Mouse (Mus musculus): Measurements from ENCODE around the gene Ms4a15.

Gene Ms4a15

DNA sequence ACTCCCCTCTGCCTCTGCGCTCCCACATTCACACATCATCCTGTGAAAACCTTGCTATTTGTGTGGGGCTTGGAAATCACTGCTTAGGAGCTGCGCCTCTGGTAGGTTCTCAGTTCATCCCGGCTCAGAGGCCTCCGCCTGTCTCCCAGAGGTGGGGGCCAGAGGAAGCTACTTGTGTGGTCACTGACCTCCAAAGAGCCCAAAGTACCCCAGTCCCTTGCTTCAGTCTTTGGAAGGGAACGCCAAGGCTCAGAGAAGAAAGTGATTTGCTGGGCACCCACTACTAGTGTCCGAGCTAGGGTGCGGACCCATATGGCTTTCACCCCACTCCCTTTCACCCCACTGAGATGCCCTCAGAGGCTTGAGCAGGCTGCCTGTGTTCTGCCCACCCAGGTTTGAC, at the start of gene Ms4a15:
Gene Ms4a15 (minus strand): TSS at position 101 of the 400 bp plus-strand sequence.
- H3K4me3 ChIP-seq (replicated peaks; ENCODE audit: low read length), result no peak within 1 kb of the TSS
- TF ChIP-seq NANOG (IDR thresholded peaks at IDR 0.05; ENCODE audit: borderline replicate concordance, low read length) (no peak), POU5F1 (IDR thresholded peaks at IDR 0.05; ENCODE audit: borderline replicate concordance, low read length) (no peak), CTCF (conservative IDR thresholded peaks at IDR 0.05; ENCODE audit: low read length) (no peak)
- H3K36me3 ChIP-seq (ENCODE audit: insufficient read depth, low read length), result no peaks in the 10 kb centered on the region
- peaks cover 7% of the 10 kb centered on the region for H3K4me1 ChIP-seq (replicated peaks; ENCODE audit: low read depth, low read length)
- H3K27me3 ChIP-seq (ENCODE audit: insufficient read depth, low read length), result peaks cover 15% of the 10 kb centered on the region
- no peaks in the 10 kb centered on the region for H3K9me3 ChIP-seq (ENCODE audit: low read length)

DNA sequence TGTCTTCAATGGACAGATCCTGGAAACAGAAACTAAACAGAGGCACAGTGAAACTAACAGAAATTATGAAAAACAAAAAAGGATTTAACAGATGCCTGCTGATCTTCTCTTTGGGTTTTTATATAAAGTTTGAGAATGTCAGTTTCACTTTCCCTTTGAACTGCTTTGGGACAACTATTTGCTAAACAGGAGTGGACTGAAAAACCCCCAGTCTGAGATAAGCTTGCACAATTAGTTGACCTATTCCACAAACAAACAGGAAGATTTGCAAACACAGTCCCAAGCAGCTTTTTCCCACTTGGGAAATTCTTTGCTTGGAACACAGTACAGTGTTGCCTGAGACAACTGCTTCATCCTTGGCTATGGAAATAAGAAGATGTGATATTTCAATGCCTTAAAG, 44.5 kb upstream of the Ms4a15 start:
- Histone ChIP-seq H3K4me3 (replicated peaks; ENCODE audit: low read length) (no peak overlapping the region), H3K9me3 (ENCODE audit: low read length) (peaks cover 44% of the 10 kb centered on the region), H3K27me3 (ENCODE audit: insufficient read depth, low read length) (no peaks in the 10 kb centered on the region), H3K36me3 (ENCODE audit: insufficient read depth, low read length) (no peaks in the 10 kb centered on the region), H3K4me1 (replicated peaks; ENCODE audit: low read depth, low read length) (no peaks in the 10 kb centered on the region)
- TF ChIP-seq CTCF (conservative IDR thresholded peaks at IDR 0.05; ENCODE audit: low read length) (no peak), POU5F1 (IDR thresholded peaks at IDR 0.05; ENCODE audit: borderline replicate concordance, low read length) (no peak), NANOG (IDR thresholded peaks at IDR 0.05; ENCODE audit: borderline replicate concordance, low read length) (no peak)

DNA sequence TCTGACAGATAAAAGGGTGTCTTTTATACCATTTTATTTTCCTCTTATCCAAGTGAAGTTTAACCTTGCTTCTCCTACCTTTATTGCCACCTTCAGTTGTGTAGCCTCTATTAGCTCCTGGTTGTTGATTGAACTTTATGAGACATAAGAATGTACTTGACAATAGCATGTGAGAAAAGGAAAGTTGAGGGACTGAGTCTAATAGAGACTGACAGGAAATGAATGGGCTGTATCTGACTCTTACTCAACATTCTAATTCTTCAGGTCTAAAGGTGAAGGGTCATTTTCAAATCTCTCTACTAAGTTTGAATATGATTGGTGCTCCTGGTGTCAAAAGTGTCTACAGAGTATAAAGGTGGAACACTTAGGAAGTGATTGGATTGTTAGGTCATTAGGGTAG, 29.3 kb upstream of the Ms4a15 start:
- H3K36me3 ChIP-seq (ENCODE audit: insufficient read depth, low read length), result no peaks in the 10 kb centered on the region
- no peak overlapping the region for H3K4me3 ChIP-seq (replicated peaks; ENCODE audit: low read length)
- H3K4me1 ChIP-seq (replicated peaks; ENCODE audit: low read depth, low read length), result peaks cover 5% of the 10 kb centered on the region; the same call in 1 of the 2 replicates
- H3K9me3 ChIP-seq (ENCODE audit: low read length), result peaks cover 4% of the 10 kb centered on the region
- TF ChIP-seq POU5F1 (IDR thresholded peaks at IDR 0.05; ENCODE audit: borderline replicate concordance, low read length), result no peak
- TF ChIP-seq NANOG (IDR thresholded peaks at IDR 0.05; ENCODE audit: borderline replicate concordance, low read length), result no peak
- TF ChIP-seq CTCF (conservative IDR thresholded peaks at IDR 0.05; ENCODE audit: low read length), result no peak
- 0 out of 2 replicates have a peak, but pooled peaks cover 2% of the 10 kb centered on the region for H3K27me3 ChIP-seq (ENCODE audit: insufficient read depth, low read length)

DNA sequence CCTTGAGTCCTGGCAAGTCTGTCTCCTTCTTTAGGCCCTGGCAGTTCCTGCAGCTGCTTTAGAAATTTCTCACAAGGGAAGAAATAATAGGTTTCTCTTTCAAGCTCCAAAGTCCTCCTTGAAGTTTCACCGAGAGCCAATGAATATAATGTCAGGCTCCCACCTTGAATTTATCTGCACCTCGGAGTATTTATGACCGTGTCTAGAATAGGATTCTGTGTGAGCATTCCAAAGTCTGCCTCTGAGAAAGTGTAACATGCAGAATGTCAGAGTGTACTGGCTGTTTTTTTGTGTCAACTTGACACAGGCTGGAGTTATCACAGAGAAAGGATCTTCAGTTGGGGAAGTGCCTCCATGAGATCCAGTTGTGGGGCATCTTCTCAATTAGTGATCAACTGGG, 24.8 kb upstream of the Ms4a15 start, which contains the start of gene Ms4a18:
Gene Ms4a18 (minus strand): TSS at position 141 of the 400 bp plus-strand sequence.
- H3K27me3 ChIP-seq (ENCODE audit: insufficient read depth, low read length), result 0 out of 2 replicates have a peak, but pooled peaks cover 2% of the 10 kb centered on the region
- TF ChIP-seq NANOG (IDR thresholded peaks at IDR 0.05; ENCODE audit: borderline replicate concordance, low read length) (no peak), CTCF (conservative IDR thresholded peaks at IDR 0.05; ENCODE audit: low read length) (no peak), POU5F1 (IDR thresholded peaks at IDR 0.05; ENCODE audit: borderline replicate concordance, low read length) (no peak)
- H3K4me1 ChIP-seq (replicated peaks; ENCODE audit: low read depth, low read length), result peaks cover 5% of the 10 kb centered on the region; the same call in 1 of the 2 replicates
- peaks cover 4% of the 10 kb centered on the region for H3K9me3 ChIP-seq (ENCODE audit: low read length)
- H3K4me3 ChIP-seq (replicated peaks; ENCODE audit: low read length), result no peak within 1 kb of the TSS
- no peaks in the 10 kb centered on the region for H3K36me3 ChIP-seq (ENCODE audit: insufficient read depth, low read length)

DNA sequence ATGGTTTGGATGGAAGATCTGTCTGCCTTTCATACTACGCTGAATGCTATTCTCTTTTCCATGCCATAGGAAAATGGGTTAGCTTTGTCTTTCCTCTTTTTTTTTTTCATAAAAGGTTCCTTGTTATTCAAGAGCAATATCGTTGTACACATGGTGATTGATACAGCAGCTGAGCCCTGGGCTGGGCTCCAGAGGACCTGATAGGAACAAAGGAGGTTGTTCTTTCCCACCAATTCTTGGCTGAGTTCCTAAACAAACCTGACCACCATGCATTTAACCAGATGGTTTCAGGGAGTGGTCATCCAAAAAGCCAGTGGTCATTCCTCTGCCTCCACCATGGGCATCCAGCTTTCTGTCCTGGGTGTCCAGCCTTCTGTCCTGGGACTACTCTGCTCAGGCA, 24.2 kb upstream of the Ms4a15 start:
- Histone ChIP-seq H3K9me3 (ENCODE audit: low read length) (peaks cover 4% of the 10 kb centered on the region), H3K4me3 (replicated peaks; ENCODE audit: low read length) (no peak overlapping the region), H3K27me3 (ENCODE audit: insufficient read depth, low read length) (0 out of 2 replicates have a peak, but pooled peaks cover 2% of the 10 kb centered on the region), H3K4me1 (replicated peaks; ENCODE audit: low read depth, low read length) (peaks cover 5% of the 10 kb centered on the region; the same call in 1 of the 2 replicates), H3K36me3 (ENCODE audit: insufficient read depth, low read length) (no peaks in the 10 kb centered on the region)
- TF ChIP-seq CTCF (conservative IDR thresholded peaks at IDR 0.05; ENCODE audit: low read length) (no peak), POU5F1 (IDR thresholded peaks at IDR 0.05; ENCODE audit: borderline replicate concordance, low read length) (no peak)

DNA sequence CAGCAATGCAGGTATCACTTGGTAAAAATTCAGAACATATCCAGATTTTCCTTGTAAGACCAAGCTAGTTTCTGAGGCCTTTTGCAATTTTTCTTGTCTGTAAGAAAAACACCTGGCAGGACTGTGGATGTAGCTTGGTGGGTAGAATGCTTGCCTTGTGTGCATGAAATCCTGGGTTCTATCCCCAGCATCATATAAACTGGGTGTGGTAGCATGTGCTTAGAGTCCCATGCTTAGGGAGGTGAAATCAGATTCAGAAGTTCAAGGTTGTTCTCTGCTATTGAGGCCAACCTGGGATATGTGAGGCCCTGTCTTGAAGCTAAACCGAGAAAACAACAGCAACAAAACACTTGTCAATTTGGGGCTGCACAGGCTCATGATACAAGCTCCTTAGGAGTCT, 22.9 kb upstream of the Ms4a15 start:
- Histone ChIP-seq H3K9me3 (ENCODE audit: low read length) (peaks cover 4% of the 10 kb centered on the region), H3K36me3 (ENCODE audit: insufficient read depth, low read length) (no peaks in the 10 kb centered on the region), H3K4me3 (replicated peaks; ENCODE audit: low read length) (no peak overlapping the region), H3K27me3 (ENCODE audit: insufficient read depth, low read length) (no peaks in the 10 kb centered on the region), H3K4me1 (replicated peaks; ENCODE audit: low read depth, low read length) (peaks cover 5% of the 10 kb centered on the region; the same call in 1 of the 2 replicates)
- TF ChIP-seq NANOG (IDR thresholded peaks at IDR 0.05; ENCODE audit: borderline replicate concordance, low read length), result no peak
- no peak for TF ChIP-seq CTCF (conservative IDR thresholded peaks at IDR 0.05; ENCODE audit: low read length)
- TF ChIP-seq POU5F1 (IDR thresholded peaks at IDR 0.05; ENCODE audit: borderline replicate concordance, low read length), result no peak

DNA sequence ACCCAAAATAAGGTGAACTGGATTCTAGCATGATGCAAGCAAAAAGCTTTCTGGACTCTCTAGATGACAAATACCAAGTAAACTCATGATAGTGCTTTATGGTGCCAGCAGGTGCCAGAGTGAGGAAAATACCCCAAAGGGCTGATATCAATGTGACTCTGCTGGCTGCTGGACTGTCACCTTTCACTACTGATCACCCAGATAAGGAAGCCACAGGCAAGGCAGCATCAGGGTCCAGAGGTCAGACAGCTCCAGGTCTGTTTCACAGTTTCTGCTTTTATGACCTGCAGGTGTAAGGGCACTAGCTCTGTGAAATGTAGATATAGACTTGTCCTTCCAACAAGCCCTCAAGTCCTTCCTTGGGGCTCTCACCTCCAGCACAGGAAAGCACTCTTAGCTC, 22.4 kb upstream of the Ms4a15 start:
- Histone ChIP-seq H3K4me1 (replicated peaks; ENCODE audit: low read depth, low read length) (peaks cover 5% of the 10 kb centered on the region; the same call in 1 of the 2 replicates), H3K9me3 (ENCODE audit: low read length) (peaks cover 4% of the 10 kb centered on the region), H3K27me3 (ENCODE audit: insufficient read depth, low read length) (no peaks in the 10 kb centered on the region), H3K4me3 (replicated peaks; ENCODE audit: low read length) (no peak overlapping the region), H3K36me3 (ENCODE audit: insufficient read depth, low read length) (no peaks in the 10 kb centered on the region)
- no peak for TF ChIP-seq POU5F1 (IDR thresholded peaks at IDR 0.05; ENCODE audit: borderline replicate concordance, low read length)
- TF ChIP-seq CTCF (conservative IDR thresholded peaks at IDR 0.05; ENCODE audit: low read length), result no peak
- TF ChIP-seq NANOG (IDR thresholded peaks at IDR 0.05; ENCODE audit: borderline replicate concordance, low read length), result no peak

DNA sequence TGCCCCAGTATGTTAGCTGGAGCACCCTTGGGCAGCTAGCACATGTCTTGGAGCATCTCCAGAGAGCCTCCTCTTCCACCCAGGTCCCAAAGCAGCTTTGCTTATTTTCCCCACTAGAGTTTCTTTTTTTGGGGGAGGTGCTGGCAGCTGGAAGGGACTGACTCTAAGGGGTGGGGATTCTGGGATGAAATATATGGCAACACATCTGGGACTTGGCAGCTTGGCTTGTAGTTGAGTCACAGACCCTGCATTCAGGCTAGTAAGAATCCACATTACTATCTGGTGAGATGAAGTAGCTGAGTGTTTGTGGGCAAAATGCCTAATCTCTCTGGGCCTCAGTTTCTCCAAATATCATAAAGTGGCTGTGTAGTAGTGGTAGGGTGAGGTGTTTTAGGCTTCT, 1.1 kb downstream of the Ms4a15 start:
- Histone ChIP-seq H3K4me1 (replicated peaks; ENCODE audit: low read depth, low read length) (peaks cover 7% of the 10 kb centered on the region), H3K36me3 (ENCODE audit: insufficient read depth, low read length) (no peaks in the 10 kb centered on the region), H3K27me3 (ENCODE audit: insufficient read depth, low read length) (peaks cover 15% of the 10 kb centered on the region), H3K9me3 (ENCODE audit: low read length) (no peaks in the 10 kb centered on the region), H3K4me3 (replicated peaks; ENCODE audit: low read length) (no peak overlapping the region)
- TF ChIP-seq NANOG (IDR thresholded peaks at IDR 0.05; ENCODE audit: borderline replicate concordance, low read length) (no peak), POU5F1 (IDR thresholded peaks at IDR 0.05; ENCODE audit: borderline replicate concordance, low read length) (no peak), CTCF (conservative IDR thresholded peaks at IDR 0.05; ENCODE audit: low read length) (no peak)

DNA sequence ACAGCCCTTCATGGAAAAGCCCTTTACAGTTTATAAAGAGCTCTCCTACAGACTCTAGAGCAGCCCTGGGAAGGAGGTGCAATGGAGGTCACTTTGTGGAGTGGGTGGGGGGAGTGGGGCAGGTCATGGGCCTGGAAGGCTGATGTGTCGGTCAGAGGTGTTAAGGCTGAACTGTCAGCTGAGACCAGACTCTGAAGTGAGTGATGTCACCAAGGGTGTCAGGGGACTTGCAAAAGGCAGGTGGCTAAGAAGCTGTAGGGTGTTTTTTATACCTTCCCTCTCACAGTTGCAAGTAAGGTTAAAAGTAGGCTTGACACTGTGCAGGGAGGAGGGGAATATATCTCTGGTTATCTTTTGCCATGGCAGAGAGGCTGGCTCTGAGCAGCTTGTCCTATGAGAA, 2.3 kb downstream of the Ms4a15 start:
- H3K4me1 ChIP-seq (replicated peaks; ENCODE audit: low read depth, low read length), result peaks cover 1% of the 10 kb centered on the region; the same call in 1 of the 2 replicates
- TF ChIP-seq POU5F1 (IDR thresholded peaks at IDR 0.05; ENCODE audit: borderline replicate concordance, low read length), result no peak
- TF ChIP-seq NANOG (IDR thresholded peaks at IDR 0.05; ENCODE audit: borderline replicate concordance, low read length), result no peak
- TF ChIP-seq CTCF (conservative IDR thresholded peaks at IDR 0.05; ENCODE audit: low read length), result no peak
- H3K9me3 ChIP-seq (ENCODE audit: low read length), result no peaks in the 10 kb centered on the region
- H3K36me3 ChIP-seq (ENCODE audit: insufficient read depth, low read length), result no peaks in the 10 kb centered on the region
- H3K4me3 ChIP-seq (replicated peaks; ENCODE audit: low read length), result no peak overlapping the region
- peaks cover 15% of the 10 kb centered on the region for H3K27me3 ChIP-seq (ENCODE audit: insufficient read depth, low read length)
